Mouse (Mus musculus): ENCODE measurements around the gene Vwa1. TPM values are rescaled to one million over a fixed set of nuclear protein-coding genes. Genes with fewer than 3 reads are reported as not detected.

Gene Vwa1
- polyA plus RNA-seq (2016; fragmentation: Nextera tagmentation; extraction: Ambion mirVana), result 12.2 and 13.1 TPM in 2 replicates

GRCm38 (mm10) chr4:155774280-155774754 is at the start of gene Vwa1:
Vwa1 (minus strand) TSS chr4:155774698.
- 2% methylated on average over 35 of the region's 35 CpGs for WGBS
- peak; percentile 81 for DNase-seq (ENCODE audit: low spot score)
- Histone ChIP-seq H3K4me3 (peak within 1 kb of the TSS; percentile 54), H3K27me3 (ENCODE audit: low read depth, poor library complexity, severe bottlenecking) (peaks cover 57% of the 10 kb centered on the region), H3K9me3 (replicated peaks) (no peaks in the 10 kb centered on the region), H3K27ac (replicated peaks) (peak within 1 kb of the TSS; percentile 63; the same call in 1 of the 2 replicates), H3K36me3 (no peaks in the 10 kb centered on the region), H3K4me1 (peaks cover 62% of the 10 kb centered on the region)

GRCm38 (mm10) chr4:155823443-155823842 is 48.9 kb upstream of the Vwa1 start:
- H3K27ac ChIP-seq (replicated peaks), result no peak overlapping the region
- H3K4me1 ChIP-seq, result no peaks in the 10 kb centered on the region
- peaks cover 100% of the 10 kb centered on the region for H3K36me3 ChIP-seq
- no peaks in the 10 kb centered on the region for H3K9me3 ChIP-seq (replicated peaks)
- 95% methylated on average over 16 of the region's 16 CpGs for WGBS
- no peak for DNase-seq (ENCODE audit: low spot score)
- no peaks in the 10 kb centered on the region for H3K27me3 ChIP-seq (ENCODE audit: low read depth, poor library complexity, severe bottlenecking)
- H3K4me3 ChIP-seq, result no peak overlapping the region

- WGBS, result 86% methylated on average over 7 of the region's 7 CpGs
- no peaks in the 10 kb centered on the region for H3K4me1 ChIP-seq
- no peak overlapping the region for H3K4me3 ChIP-seq
- H3K9me3 ChIP-seq (replicated peaks), result no peaks in the 10 kb centered on the region
- no peaks in the 10 kb centered on the region for H3K27me3 ChIP-seq (ENCODE audit: low read depth, poor library complexity, severe bottlenecking)
- H3K27ac ChIP-seq (replicated peaks), result no peak overlapping the region
- DNase-seq (ENCODE audit: low spot score), result no peak
- H3K36me3 ChIP-seq, result peaks cover 100% of the 10 kb centered on the region
Measured at GRCm38 (mm10) chr4:155821025-155821424, 46.5 kb upstream of the Vwa1 start.

- Histone ChIP-seq H3K4me3 (no peak overlapping the region), H3K36me3 (peaks cover 94% of the 10 kb centered on the region), H3K9me3 (replicated peaks) (no peaks in the 10 kb centered on the region), H3K27ac (replicated peaks) (no peak overlapping the region), H3K4me1 (peaks cover 13% of the 10 kb centered on the region), H3K27me3 (ENCODE audit: low read depth, poor library complexity, severe bottlenecking) (no peaks in the 10 kb centered on the region)
- no peak for DNase-seq (ENCODE audit: low spot score)
- WGBS, result 88% methylated on average over 4 of the region's 4 CpGs
Measured at GRCm38 (mm10) chr4:155817533-155817932, 43.0 kb upstream of the Vwa1 start.

GRCm38 (mm10) chr4:155812665-155813181 is 38.2 kb upstream of the Vwa1 start:
- under 1% methylated on average over 46 of the region's 49 CpGs for WGBS
- Histone ChIP-seq H3K9me3 (replicated peaks) (no peaks in the 10 kb centered on the region), H3K4me3 (peak overlapping the region; percentile 98), H3K27ac (replicated peaks) (peak overlapping the region; percentile 98), H3K4me1 (peaks cover 24% of the 10 kb centered on the region), H3K36me3 (peaks cover 83% of the 10 kb centered on the region), H3K27me3 (ENCODE audit: low read depth, poor library complexity, severe bottlenecking) (no peaks in the 10 kb centered on the region)
- DNase-seq (ENCODE audit: low spot score), result no peak

GRCm38 (mm10) chr4:155811929-155812664 is 37.6 kb upstream of the Vwa1 start, which contains the start of gene Ccnl2:
Ccnl2 (plus strand) TSS chr4:155812489.
- H3K27ac ChIP-seq (replicated peaks), result peak within 1 kb of the TSS; percentile 98
- DNase-seq (ENCODE audit: low spot score), result peak; percentile 97
- no peaks in the 10 kb centered on the region for H3K9me3 ChIP-seq (replicated peaks)
- H3K36me3 ChIP-seq, result peaks cover 83% of the 10 kb centered on the region
- peak within 1 kb of the TSS; percentile 98 for H3K4me3 ChIP-seq
- H3K27me3 ChIP-seq (ENCODE audit: low read depth, poor library complexity, severe bottlenecking), result no peaks in the 10 kb centered on the region
- WGBS, result under 1% methylated on average over 60 of the region's 60 CpGs
- H3K4me1 ChIP-seq, result peaks cover 24% of the 10 kb centered on the region

- H3K27me3 ChIP-seq (ENCODE audit: low read depth, poor library complexity, severe bottlenecking), result no peaks in the 10 kb centered on the region
- no peak overlapping the region for H3K4me3 ChIP-seq
- no peaks in the 10 kb centered on the region for H3K9me3 ChIP-seq (replicated peaks)
- H3K27ac ChIP-seq (replicated peaks), result no peak overlapping the region
- DNase-seq (ENCODE audit: low spot score), result no peak
- H3K4me1 ChIP-seq, result peaks cover 30% of the 10 kb centered on the region
- whole genome bisulfite sequencing, result 91% methylated on average over 3 of the region's 3 CpGs
- H3K36me3 ChIP-seq, result peaks cover 65% of the 10 kb centered on the region
Measured at GRCm38 (mm10) chr4:155807841-155808240, 33.3 kb upstream of the Vwa1 start.

- Histone ChIP-seq H3K4me1 (peaks cover 22% of the 10 kb centered on the region), H3K36me3 (peaks cover 35% of the 10 kb centered on the region), H3K27ac (replicated peaks) (peak overlapping the region; percentile 89), H3K27me3 (ENCODE audit: low read depth, poor library complexity, severe bottlenecking) (no peaks in the 10 kb centered on the region), H3K9me3 (replicated peaks) (no peaks in the 10 kb centered on the region), H3K4me3 (peak overlapping the region; percentile 94)
- DNase-seq (ENCODE audit: low spot score), result peak; percentile 96
- WGBS, result under 1% methylated on average over 58 of the region's 58 CpGs
Measured at GRCm38 (mm10) chr4:155803340-155804041, 29.0 kb upstream of the Vwa1 start.

GRCm38 (mm10) chr4:155802741-155803339 is 28.3 kb upstream of the Vwa1 start, which contains the start of gene Mrpl20:
Mrpl20 (plus strand) TSS chr4:155802878.
- H3K27me3 ChIP-seq (ENCODE audit: low read depth, poor library complexity, severe bottlenecking), result no peaks in the 10 kb centered on the region
- DNase-seq (ENCODE audit: low spot score), result no peak
- H3K4me3 ChIP-seq, result peak within 1 kb of the TSS; percentile 94
- H3K9me3 ChIP-seq (replicated peaks), result no peaks in the 10 kb centered on the region
- H3K4me1 ChIP-seq, result peaks cover 22% of the 10 kb centered on the region
- H3K36me3 ChIP-seq, result peaks cover 29% of the 10 kb centered on the region
- H3K27ac ChIP-seq (replicated peaks), result peak within 1 kb of the TSS; percentile 89
- WGBS, result 7% methylated on average over 12 of the region's 12 CpGs

- WGBS, result 100% methylated on average over 1 of the region's 1 CpGs
- Histone ChIP-seq H3K27ac (replicated peaks) (no peak overlapping the region), H3K36me3 (peaks cover 22% of the 10 kb centered on the region), H3K9me3 (replicated peaks) (no peaks in the 10 kb centered on the region), H3K4me3 (no peak overlapping the region), H3K27me3 (ENCODE audit: low read depth, poor library complexity, severe bottlenecking) (0 out of 2 replicates have a peak, but pooled peaks cover 3% of the 10 kb centered on the region), H3K4me1 (peaks cover 22% of the 10 kb centered on the region)
- DNase-seq (ENCODE audit: low spot score), result no peak
Measured at GRCm38 (mm10) chr4:155802075-155802474, 27.6 kb upstream of the Vwa1 start.

GRCm38 (mm10) chr4:155793730-155794129 is 19.2 kb upstream of the Vwa1 start:
- no peaks in the 10 kb centered on the region for H3K9me3 ChIP-seq (replicated peaks)
- no peak overlapping the region for H3K4me3 ChIP-seq
- H3K36me3 ChIP-seq, result no peaks in the 10 kb centered on the region
- H3K4me1 ChIP-seq, result no peaks in the 10 kb centered on the region
- no peak for DNase-seq (ENCODE audit: low spot score)
- H3K27ac ChIP-seq (replicated peaks), result no peak overlapping the region
- WGBS, result 88% methylated on average over 2 of the region's 2 CpGs
- H3K27me3 ChIP-seq (ENCODE audit: low read depth, poor library complexity, severe bottlenecking), result peaks cover 18% of the 10 kb centered on the region

- Histone ChIP-seq H3K27ac (replicated peaks) (no peak overlapping the region), H3K9me3 (replicated peaks) (no peaks in the 10 kb centered on the region), H3K4me3 (no peak overlapping the region), H3K4me1 (no peaks in the 10 kb centered on the region), H3K27me3 (ENCODE audit: low read depth, poor library complexity, severe bottlenecking) (peaks cover 13% of the 10 kb centered on the region), H3K36me3 (no peaks in the 10 kb centered on the region)
- WGBS, result 79% methylated on average over 24 of the region's 24 CpGs
- no peak for DNase-seq (ENCODE audit: low spot score)
Measured at GRCm38 (mm10) chr4:155791240-155791933, 16.9 kb upstream of the Vwa1 start.

Data from midbrain, embryonic 10.5 days (tissue).